Comparison of ENCODE assay signal across 7 mouse cellular contexts in the genomic region with DNA sequence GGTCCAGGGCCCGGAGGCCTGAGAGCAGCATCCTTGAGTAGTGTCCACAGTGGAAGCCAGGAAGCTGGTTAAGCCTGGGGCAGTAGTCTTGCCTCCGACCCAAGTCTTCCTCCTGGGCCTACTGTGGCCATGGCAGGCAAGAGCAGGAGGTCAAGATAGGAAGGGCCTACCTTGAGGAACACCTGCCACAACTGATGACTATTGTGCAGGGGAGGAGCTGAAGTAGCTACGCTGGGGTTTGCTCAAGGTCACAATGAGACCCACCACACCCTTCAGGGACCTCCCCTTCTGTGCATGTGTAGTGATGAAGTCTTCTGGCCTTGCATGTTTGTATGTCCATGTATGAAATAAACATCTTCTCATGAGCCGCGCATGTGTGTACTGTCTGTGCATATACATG. TPM values are rescaled to one million over a fixed set of nuclear protein-coding genes. Genes with fewer than 3 reads are reported as not detected.
DNase-seq lines count a peak whose midpoint lies in the region; ATAC-seq and TF ChIP-seq lines count a peak whose summit lies in the region.

No protein-coding gene starts in this region.

- no peaks in the 10 kb centered on the region for H3K9me3 ChIP-seq in limb, embryonic 14.5 days (ENCODE audit: control insufficient read depth, low read length)
- H3K9me3 ChIP-seq in stomach, embryonic 16.5 days (replicated peaks; ENCODE audit: control insufficient read depth, low read length), result no peaks in the 10 kb centered on the region

- TF ChIP-seq CTCF in embryonic fibroblast, embryonic 13.5 days (IDR thresholded peaks at IDR 0.05; ENCODE audit: borderline replicate concordance, insufficient read depth, low read length), result no peak

- ATAC-seq in limb, embryonic 14.5 days (ENCODE audit: low FRiP score, low read depth), result no peak
- no peak for ATAC-seq in stomach, embryonic 16.5 days (ENCODE audit: insufficient read depth, low FRiP score)

- DNase-seq in right cerebral cortex, postnatal 14 days, result peak; percentile 13
- DNase-seq in right cerebral cortex, adult 18-20 months, result no peak
- no peak for DNase-seq in limb, embryonic 14.5 days (ENCODE audit: low spot score)
- DNase-seq in thymus, postnatal 10 days (ENCODE audit: low spot score in 2 of 2), result no peak
- DNase-seq in adrenal gland, adult 8-10 months, result no peak

- H3K27ac ChIP-seq in embryonic fibroblast, embryonic 13.5 days (ENCODE audit: insufficient read depth, low read length), result peak overlapping the region; percentile 1; the same call in 1 of the 2 replicates
- H3K27ac ChIP-seq in limb, embryonic 14.5 days (replicated peaks; ENCODE audit: low read depth, low read length), result no peak overlapping the region
- H3K27ac ChIP-seq in stomach, embryonic 16.5 days (ENCODE audit: low read length), result no peak overlapping the region

- H3K4me3 ChIP-seq in embryonic fibroblast, embryonic 13.5 days (ENCODE audit: insufficient read depth, low read length), result peak overlapping the region; percentile 42
- peak overlapping the region; percentile 72 for H3K4me3 ChIP-seq in limb, embryonic 14.5 days (replicated peaks; ENCODE audit: low read length)
- peak overlapping the region; percentile 74 for H3K4me3 ChIP-seq in stomach, embryonic 16.5 days (replicated peaks; ENCODE audit: low read length)

- peak overlapping the region; percentile 77 for H3K9ac ChIP-seq in limb, embryonic 14.5 days (ENCODE audit: low read depth, low read length, severe bottlenecking)
- H3K9ac ChIP-seq in stomach, embryonic 16.5 days (ENCODE audit: low read length), result peak overlapping the region; percentile 85

- no peak for TF ChIP-seq POLR2A in embryonic fibroblast, embryonic 13.5 days (IDR thresholded peaks at IDR 0.05; ENCODE audit: low read depth, low read length)
- TF ChIP-seq POLR2A in limb, embryonic 14.5 days (IDR thresholded peaks at IDR 0.05; ENCODE audit: borderline replicate concordance, extremely low read depth, insufficient read depth, insufficient read length), result no peak

- peak overlapping the region; percentile 90 for H3K4me2 ChIP-seq in limb, embryonic 14.5 days (replicated peaks; ENCODE audit: low read depth, low read length, severe bottlenecking)
- H3K4me2 ChIP-seq in stomach, embryonic 16.5 days (ENCODE audit: low read depth, low read length), result peak overlapping the region; percentile 94

- peaks cover 7% of the 10 kb centered on the region; the same call in 1 of the 2 replicates for H3K4me1 ChIP-seq in embryonic fibroblast, embryonic 13.5 days (ENCODE audit: control insufficient read depth, insufficient read depth, low read length)
- peaks cover 7% of the 10 kb centered on the region for H3K4me1 ChIP-seq in limb, embryonic 14.5 days (ENCODE audit: control insufficient read depth, insufficient read depth, low read length)
- peaks cover 14% of the 10 kb centered on the region for H3K4me1 ChIP-seq in stomach, embryonic 16.5 days (ENCODE audit: control insufficient read depth, insufficient read depth, low read length)

- 78% methylated on average over 4 of the region's 5 CpGs for WGBS in limb, embryonic 14.5 days
- WGBS in stomach, embryonic 16.5 days, result 62% methylated on average over 5 of the region's 5 CpGs

- no peaks in the 10 kb centered on the region for H3K27me3 ChIP-seq in limb, embryonic 14.5 days (ENCODE audit: control insufficient read depth, insufficient read depth, low read length)
- H3K27me3 ChIP-seq in stomach, embryonic 16.5 days (ENCODE audit: control insufficient read depth, insufficient read depth, low read length), result no peaks in the 10 kb centered on the region

- H3K36me3 ChIP-seq in limb, embryonic 14.5 days (ENCODE audit: control insufficient read depth, insufficient read depth, low read length), result peaks cover 31% of the 10 kb centered on the region
- H3K36me3 ChIP-seq in stomach, embryonic 16.5 days (ENCODE audit: control insufficient read depth, insufficient read depth, low read length), result 0 out of 2 replicates have a peak, but pooled peaks cover 10% of the 10 kb centered on the region

RNA-seq across cellular contexts. Expression of a gene that starts 1.2 kb away (rescaled TPM):
- polyA plus RNA-seq in embryonic fibroblast, embryonic 13.5 days (2011; ENCODE audit: insufficient read length, low read depth, missing spikeins), result 1.0 and 1.2 TPM in 2 replicates
- 3.7 and 4.0 TPM in 2 replicates for polyA plus RNA-seq in limb, embryonic 14.5 days (2012; rRNA removed)
- polyA plus RNA-seq in limb, embryonic 14.5 days (2014; fragmentation: Nextera tagmentation; extraction: Ambion mirVana), result 0.88 and 1.1 TPM in 2 replicates
- polyA plus RNA-seq in stomach, embryonic 16.5 days (2015; fragmentation: Nextera tagmentation; extraction: Ambion mirVana), result 0.46 and 0.47 TPM in 2 replicates
- 1 to 10 TPM in 3 of 4 experiments, under 1 TPM in 1; 0.90 to 1.2 (median 1.1) TPM for total RNA-seq in adrenal gland, adult 8-10 months (2022)

RNA-seq across cellular contexts. Expression of a gene that starts 25.1 kb away (rescaled TPM):
- 48.8 and 55.2 TPM in 2 replicates for polyA plus RNA-seq in embryonic fibroblast, embryonic 13.5 days (2011; ENCODE audit: insufficient read length, low read depth, missing spikeins)
- 117 and 135 TPM in 2 replicates for polyA plus RNA-seq in limb, embryonic 14.5 days (2012; rRNA removed)
- polyA plus RNA-seq in limb, embryonic 14.5 days (2014; fragmentation: Nextera tagmentation; extraction: Ambion mirVana), result 84.8 and 85.2 TPM in 2 replicates
- 99.0 and 101 TPM in 2 replicates for polyA plus RNA-seq in stomach, embryonic 16.5 days (2015; fragmentation: Nextera tagmentation; extraction: Ambion mirVana)
- total RNA-seq in adrenal gland, adult 8-10 months (2022), result 10 to 100 TPM; 69.5 to 90.1 (median 77.6) TPM

RNA-seq across cellular contexts. Expression of a gene that starts 31.2 kb away (rescaled TPM):
- 101 and 104 TPM in 2 replicates for polyA plus RNA-seq in embryonic fibroblast, embryonic 13.5 days (2011; ENCODE audit: insufficient read length, low read depth, missing spikeins)
- 105 and 115 TPM in 2 replicates for polyA plus RNA-seq in limb, embryonic 14.5 days (2012; rRNA removed)
- polyA plus RNA-seq in limb, embryonic 14.5 days (2014; fragmentation: Nextera tagmentation; extraction: Ambion mirVana), result 131 and 135 TPM in 2 replicates
- polyA plus RNA-seq in stomach, embryonic 16.5 days (2015; fragmentation: Nextera tagmentation; extraction: Ambion mirVana), result 132 and 136 TPM in 2 replicates
- 100 to 1,000 TPM; 106 to 127 (median 114) TPM for total RNA-seq in adrenal gland, adult 8-10 months (2022)

RNA-seq across cellular contexts. Expression of a gene that starts 38.7 kb away (rescaled TPM):
- 0.67 and 0.77 TPM in 2 replicates for polyA plus RNA-seq in embryonic fibroblast, embryonic 13.5 days (2011; ENCODE audit: insufficient read length, low read depth, missing spikeins)
- 12.4 and 14.9 TPM in 2 replicates for polyA plus RNA-seq in limb, embryonic 14.5 days (2012; rRNA removed)
- 11.9 and 13.9 TPM in 2 replicates for polyA plus RNA-seq in limb, embryonic 14.5 days (2014; fragmentation: Nextera tagmentation; extraction: Ambion mirVana)
- polyA plus RNA-seq in stomach, embryonic 16.5 days (2015; fragmentation: Nextera tagmentation; extraction: Ambion mirVana), result 34.0 and 34.4 TPM in 2 replicates
- 1 to 10 TPM; 3.2 to 6.9 (median 4.7) TPM for total RNA-seq in adrenal gland, adult 8-10 months (2022)

RNA-seq across cellular contexts. Expression of a gene that starts 41.6 kb away (rescaled TPM):
- 11.1 and 16.1 TPM in 2 replicates for polyA plus RNA-seq in embryonic fibroblast, embryonic 13.5 days (2011; ENCODE audit: insufficient read length, low read depth, missing spikeins)
- 31.0 and 46.5 TPM in 2 replicates for polyA plus RNA-seq in limb, embryonic 14.5 days (2012; rRNA removed)
- 8.1 and 9.4 TPM in 2 replicates for polyA plus RNA-seq in limb, embryonic 14.5 days (2014; fragmentation: Nextera tagmentation; extraction: Ambion mirVana)
- 2.5 and 2.8 TPM in 2 replicates for polyA plus RNA-seq in stomach, embryonic 16.5 days (2015; fragmentation: Nextera tagmentation; extraction: Ambion mirVana)
- total RNA-seq in adrenal gland, adult 8-10 months (2022), result 10 to 100 TPM; 67.7 to 72.0 (median 69.9) TPM
